Mouse (Mus musculus): ENCODE results near the gene Zfp654. TPM values are rescaled to one million over a fixed set of nuclear protein-coding genes. Genes with fewer than 3 reads are reported as not detected.
"Not testable (repeated sequence)": the region's sequence is repeated elsewhere in the genome, so short reads cannot be mapped to it uniquely, and the experiment has no call there.

Gene Zfp654
- polyA plus RNA-seq, 2 experiments, result 2.4 to 3.3 TPM

GRCm38 (mm10) chr16:64873416-64874305 is 22.2 kb upstream of the Zfp654 start:
- peak overlapping the region; percentile 94 to 100 for H3K4me3 ChIP-seq (ENCODE audit: insufficient read depth in 1 of 2, low read depth in 2 of 2, low read length in 2 of 2)
- H3K9ac ChIP-seq (replicated peaks), result peak overlapping the region; percentile 92
- no peaks in the 10 kb centered on the region for H3K36me3 ChIP-seq (replicated peaks; ENCODE audit: control insufficient read depth, insufficient read depth, low read depth)
- H3K4me1 ChIP-seq (replicated peaks; ENCODE audit: control insufficient read depth in 2 of 2, insufficient read depth in 2 of 2, low read length in 1 of 2), result peaks cover 0 to 3% of the 10 kb centered on the region in 2 experiments; a peak in 1 of 4 replicates
- H3K27me3 ChIP-seq (ENCODE audit: control insufficient read depth, insufficient read depth, low read length), result no peaks in the 10 kb centered on the region
- no peak for TF ChIP-seq EP300 (IDR thresholded peaks at IDR 0.05; ENCODE audit: low read depth)
- no peak for TF ChIP-seq CTCF (IDR thresholded peaks at IDR 0.05; ENCODE audit: low read depth)
- 2% methylated on average over 29 of the region's 29 CpGs for WGBS (ENCODE audit: insufficient replicate concordance)
- ATAC-seq (ENCODE audit: insufficient read depth) (peak; percentile 96), DNase-seq (ENCODE audit: low read depth in 3 of 3, low spot score in 3 of 3) (peak; percentile 56 to 74 (median 59))
- peak overlapping the region; percentile 88 for H3K4me2 ChIP-seq (ENCODE audit: low read depth)
- no peaks in the 10 kb centered on the region for H3K9me3 ChIP-seq (ENCODE audit: control insufficient read depth, low read length)
- H3K27ac ChIP-seq, result peak overlapping the region; percentile 91

GRCm38 (mm10) chr16:64872841-64873240 is 21.4 kb upstream of the Zfp654 start:
- Histone ChIP-seq H3K4me3 (ENCODE audit: insufficient read depth in 1 of 2, low read depth in 2 of 2, low read length in 2 of 2) (peak overlapping the region; percentile 94 to 100), H3K36me3 (replicated peaks; ENCODE audit: control insufficient read depth, insufficient read depth, low read depth) (no peaks in the 10 kb centered on the region), H3K9ac (replicated peaks) (peak overlapping the region; percentile 92), H3K9me3 (ENCODE audit: control insufficient read depth, low read length) (no peaks in the 10 kb centered on the region), H3K27me3 (ENCODE audit: control insufficient read depth, insufficient read depth, low read length) (no peaks in the 10 kb centered on the region), H3K4me1 (replicated peaks; ENCODE audit: control insufficient read depth in 2 of 2, insufficient read depth in 2 of 2, low read length in 1 of 2) (peaks cover 0 to 3% of the 10 kb centered on the region in 2 experiments; a peak in 1 of 4 replicates), H3K4me2 (ENCODE audit: low read depth) (peak overlapping the region; percentile 88), H3K27ac (no peak overlapping the region)
- ATAC-seq (ENCODE audit: insufficient read depth) (no peak), DNase-seq (ENCODE audit: low read depth in 3 of 3, low spot score in 3 of 3) (no peak)
- TF ChIP-seq CTCF (IDR thresholded peaks at IDR 0.05; ENCODE audit: low read depth) (no peak), EP300 (IDR thresholded peaks at IDR 0.05; ENCODE audit: low read depth) (no peak)
- 12% methylated on average over 7 of the region's 7 CpGs for WGBS (ENCODE audit: insufficient replicate concordance)

GRCm38 (mm10) chr16:64872296-64872695 is 20.8 kb upstream of the Zfp654 start:
- TF ChIP-seq CTCF (IDR thresholded peaks at IDR 0.05; ENCODE audit: low read depth) (no peak), EP300 (IDR thresholded peaks at IDR 0.05; ENCODE audit: low read depth) (no peak)

GRCm38 (mm10) chr16:64869621-64870020 is 18.2 kb upstream of the Zfp654 start:
- WGBS (ENCODE audit: insufficient replicate concordance), result 25% methylated on average over 2 of the region's 2 CpGs
- Histone ChIP-seq H3K36me3 (replicated peaks; ENCODE audit: control insufficient read depth, insufficient read depth, low read depth) (no peaks in the 10 kb centered on the region), H3K4me3 (ENCODE audit: insufficient read depth in 1 of 2, low read depth in 2 of 2, low read length in 2 of 2) (no peak overlapping the region), H3K4me2 (ENCODE audit: low read depth) (no peak overlapping the region), H3K27me3 (ENCODE audit: control insufficient read depth, insufficient read depth, low read length) (no peaks in the 10 kb centered on the region), H3K27ac (no peak overlapping the region), H3K9ac (replicated peaks) (no peak overlapping the region), H3K9me3 (ENCODE audit: control insufficient read depth, low read length) (no peaks in the 10 kb centered on the region), H3K4me1 (replicated peaks; ENCODE audit: control insufficient read depth in 2 of 2, insufficient read depth in 2 of 2, low read length in 1 of 2) (peaks cover 0 to 3% of the 10 kb centered on the region in 2 experiments; a peak in 1 of 4 replicates)
- ATAC-seq (ENCODE audit: insufficient read depth) (no peak), DNase-seq (ENCODE audit: low read depth in 3 of 3, low spot score in 3 of 3) (no peak)
- TF ChIP-seq EP300 (IDR thresholded peaks at IDR 0.05; ENCODE audit: low read depth) (no peak), CTCF (IDR thresholded peaks at IDR 0.05; ENCODE audit: low read depth) (no peak)

More at GRCm38 (mm10) chr16:64872296-64872695, 20.8 kb upstream of the Zfp654 start:
- Histone ChIP-seq H3K27me3 (ENCODE audit: control insufficient read depth, insufficient read depth, low read length) (no peaks in the 10 kb centered on the region), H3K36me3 (replicated peaks; ENCODE audit: control insufficient read depth, insufficient read depth, low read depth) (no peaks in the 10 kb centered on the region), H3K9me3 (ENCODE audit: control insufficient read depth, low read length) (no peaks in the 10 kb centered on the region), H3K4me1 (replicated peaks; ENCODE audit: control insufficient read depth in 2 of 2, insufficient read depth in 2 of 2, low read length in 1 of 2) (peaks cover 0 to 3% of the 10 kb centered on the region in 2 experiments; a peak in 1 of 4 replicates), H3K4me3 (ENCODE audit: insufficient read depth in 1 of 2, low read depth in 2 of 2, low read length in 2 of 2) (no peak overlapping the region), H3K9ac (replicated peaks) (no peak overlapping the region), H3K4me2 (ENCODE audit: low read depth) (no peak overlapping the region), H3K27ac (no peak overlapping the region)
- WGBS (ENCODE audit: insufficient replicate concordance), result 39% methylated on average over 3 of the region's 3 CpGs
- ATAC-seq (ENCODE audit: insufficient read depth) (no peak), DNase-seq (ENCODE audit: low read depth in 3 of 3, low spot score in 3 of 3) (no peak)

- Histone ChIP-seq H3K4me2 (ENCODE audit: low read depth) (no peak overlapping the region), H3K27me3 (ENCODE audit: control insufficient read depth, insufficient read depth, low read length) (no peaks in the 10 kb centered on the region), H3K4me1 (replicated peaks; ENCODE audit: control insufficient read depth in 2 of 2, insufficient read depth in 2 of 2, low read length in 1 of 2) (peaks cover 0 to 3% of the 10 kb centered on the region in 2 experiments; a peak in 1 of 4 replicates), H3K9ac (replicated peaks) (no peak overlapping the region), H3K4me3 (ENCODE audit: insufficient read depth in 1 of 2, low read depth in 2 of 2, low read length in 2 of 2) (no peak overlapping the region), H3K36me3 (replicated peaks; ENCODE audit: control insufficient read depth, insufficient read depth, low read depth) (no peaks in the 10 kb centered on the region), H3K27ac (no peak overlapping the region), H3K9me3 (ENCODE audit: control insufficient read depth, low read length) (no peaks in the 10 kb centered on the region)
- no peak for TF ChIP-seq CTCF (IDR thresholded peaks at IDR 0.05; ENCODE audit: low read depth)
- no peak for TF ChIP-seq EP300 (IDR thresholded peaks at IDR 0.05; ENCODE audit: low read depth)
- DNase-seq (ENCODE audit: low read depth in 3 of 3, low spot score in 3 of 3), result no peak
- ATAC-seq (ENCODE audit: insufficient read depth), result no peak
- WGBS (ENCODE audit: insufficient replicate concordance), result 41% methylated on average over 6 of the region's 6 CpGs
Observed at GRCm38 (mm10) chr16:64868613-64869012, 17.2 kb upstream of the Zfp654 start.

GRCm38 (mm10) chr16:64865841-64866240 is 14.4 kb upstream of the Zfp654 start:
- not testable (repeated sequence) for H3K4me3 ChIP-seq (ENCODE audit: insufficient read depth in 1 of 2, low read depth in 2 of 2, low read length in 2 of 2); DNase-seq (ENCODE audit: low read depth in 3 of 3, low spot score in 3 of 3); ATAC-seq (ENCODE audit: insufficient read depth); H3K4me1 ChIP-seq (replicated peaks; ENCODE audit: control insufficient read depth in 2 of 2, insufficient read depth in 2 of 2, low read length in 1 of 2); H3K9ac ChIP-seq (replicated peaks); H3K4me2 ChIP-seq (ENCODE audit: low read depth); H3K36me3 ChIP-seq (replicated peaks; ENCODE audit: control insufficient read depth, insufficient read depth, low read depth); H3K27ac ChIP-seq; H3K27me3 ChIP-seq (ENCODE audit: control insufficient read depth, insufficient read depth, low read length); H3K9me3 ChIP-seq (ENCODE audit: control insufficient read depth, low read length)
- WGBS (ENCODE audit: insufficient replicate concordance), result 78% methylated on average over 8 of the region's 8 CpGs

Measured in liver, embryonic 14.5 days (tissue).